Mouse (Mus musculus) stomach, postnatal 0 days (tissue): Measurements from ENCODE around the gene C5ar2. TPM values are rescaled to one million over a fixed set of nuclear protein-coding genes. Genes with fewer than 3 reads are reported as not detected.

Experiments used
- ATAC-seq: fragments of 200-750 bp; cut with Nextera tagmentation; 2 replicates; pipeline ENCODE4 v1.8.0; 2017; ENCODE audit not compliant: low FRiP score, low TSS enrichment
- DNase-seq: peaks from one replicate; pipeline ENCODE4 v3.0.0-alpha.2; 2016; ENCODE audit warnings: low spot score
- H3K27ac ChIP-seq: fragments of 300-500 bp; sonication (generic); replicated peaks from 2 replicates; pipeline ENCODE4 v1.5.1; 2014; ENCODE audit warnings: mild to moderate bottlenecking, control low read depth
- H3K27me3 ChIP-seq: fragments of 300-500 bp; sonication (generic); 2 replicates; pipeline ENCODE4 v1.6.1; 2014; ENCODE audit warnings: low read length; ENCODE audit not compliant: control insufficient read depth, insufficient read depth
- H3K36me3 ChIP-seq: fragments of 300-500 bp; sonication (generic); 2 replicates; pipeline ENCODE4 v1.6.1; 2014; ENCODE audit warnings: low read length, mixed read lengths; ENCODE audit not compliant: control insufficient read depth, insufficient read depth
- H3K4me1 ChIP-seq: fragments of 300-500 bp; sonication (generic); replicated peaks from 2 replicates; pipeline ENCODE4 v1.6.1; 2014; ENCODE audit warnings: antibody characterized with exemption; ENCODE audit not compliant: control insufficient read depth, insufficient read depth
- H3K4me2 ChIP-seq: fragments of 300-500 bp; sonication (generic); replicated peaks from 2 replicates; pipeline ENCODE4 v1.6.1; 2014; ENCODE audit warnings: low read depth, mild to moderate bottlenecking, control low read depth, moderate library complexity
- H3K4me3 ChIP-seq: fragments of 300-500 bp; sonication (generic); 2 replicates; pipeline ENCODE4 v1.5.1; 2014; ENCODE audit warnings: low read depth, low read length, control low read depth
- H3K9ac ChIP-seq: fragments of 300-500 bp; sonication (generic); 2 replicates; pipeline ENCODE4 v1.6.1; 2014; ENCODE audit warnings: mild to moderate bottlenecking, low read length, control low read depth, mixed read lengths
- H3K9me3 ChIP-seq: fragments of 300-500 bp; sonication (generic); 2 replicates; pipeline ENCODE4 v1.6.1; 2016; ENCODE audit warnings: low read length; ENCODE audit not compliant: control insufficient read depth
- CTCF ChIP-seq: IDR thresholded peaks from 2 replicates; pipeline ENCODE4 v1.5.1; 2016; ENCODE audit warnings: antibody characterized with exemption, low read depth, mild to moderate bottlenecking, moderate library complexity
- EP300 ChIP-seq: optimal IDR thresholded peaks from 2 replicates; pipeline ENCODE3; 2016; ENCODE audit warnings: antibody characterized with exemption
- WGBS: fragments of 180-500 bp; shearing (Covaris S2); extraction: QIAGEN DNeasy Blood & Tissue Kit; methylation state at CpG from one replicate; pipeline ENCODE4 v1.1.7; 2014; 5-methylcytosine and 5-hydroxymethylcytosine counted together
- polyA plus RNA-seq: library from polyadenylated mRNA; unstranded; fragments of >200 nt; fragmentation: Nextera tagmentation; extraction: Ambion mirVana; gene quantifications from 2 replicates; pipeline ENCODE4 v1.2.1, GENCODE M21; 2015

C5ar2 gene
- polyA plus RNA-seq, 1 experiment from 2014 or later, result 0.24 TPM

DNA sequence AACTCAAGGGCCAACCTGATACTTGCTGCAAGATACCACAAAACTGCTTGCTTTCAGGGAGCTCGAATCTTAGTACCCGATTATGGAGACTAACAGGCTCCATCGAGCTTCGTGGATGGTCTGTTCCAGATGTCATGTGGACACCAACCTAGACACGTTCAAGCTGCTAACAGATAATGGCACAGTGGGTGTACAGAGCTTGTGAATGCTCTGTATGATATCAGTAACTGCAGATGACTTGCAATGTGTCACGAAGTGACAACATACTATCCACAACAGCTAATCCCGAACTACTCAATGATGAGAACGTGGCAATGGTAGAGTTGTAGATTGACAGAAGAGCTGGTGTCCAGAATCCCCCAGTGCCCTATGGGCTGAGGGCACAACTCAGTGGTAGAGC is 56.5 kb downstream of the C5ar2 start:
- no peak overlapping the region for H3K4me3 ChIP-seq
- H3K4me1 ChIP-seq, result no peaks in the 10 kb centered on the region
- no peak overlapping the region for H3K9ac ChIP-seq
- H3K9me3 ChIP-seq, result no peaks in the 10 kb centered on the region
- no peaks in the 10 kb centered on the region for H3K27me3 ChIP-seq
- H3K4me2 ChIP-seq, result no peak overlapping the region
- H3K27ac ChIP-seq, result no peak overlapping the region
- TF ChIP-seq EP300 (no peak), CTCF (no peak)
- ATAC-seq (no peak), DNase-seq (no peak)
- no peaks in the 10 kb centered on the region for H3K36me3 ChIP-seq
- whole genome bisulfite sequencing, result 77% methylated on average over 8 of the region's 8 CpGs

Other genes starting within 250 kb of the C5ar2 start
- 1.8 and 2.3 TPM in 2 replicates for gene Bicra, start 196.2 kb downstream of the C5ar2 start, polyA plus RNA-seq
- 0.05 TPM in 2 replicates for gene Zfp541, start 182.3 kb downstream of the C5ar2 start, polyA plus RNA-seq
- 136 and 152 TPM in 2 replicates for gene Napa, start 145.7 kb downstream of the C5ar2 start, polyA plus RNA-seq
- 11.8 and 13.1 TPM in 2 replicates for gene Kptn, start 124.3 kb downstream of the C5ar2 start, polyA plus RNA-seq
- gene Slc8a2, start 114.3 kb downstream of the C5ar2 start, polyA plus RNA-seq, result 0.11 and 0.12 TPM in 2 replicates
- gene Meis3, start 69.1 kb downstream of the C5ar2 start, polyA plus RNA-seq, result 10.9 and 11.8 TPM in 2 replicates
- 6.9 and 7.9 TPM in 2 replicates for gene Dhx34, start 22.1 kb downstream of the C5ar2 start, polyA plus RNA-seq
- 1.9 and 2.0 TPM in 2 replicates for gene C5ar1, start 15.4 kb upstream of the C5ar2 start, polyA plus RNA-seq
- 28.0 and 29.1 TPM in 2 replicates for gene Inafm1, start 29.5 kb upstream of the C5ar2 start, polyA plus RNA-seq
- 11.5 and 13.0 TPM in 2 replicates for gene Ccdc9, start 42.6 kb upstream of the C5ar2 start, polyA plus RNA-seq
- gene Bbc3, start 64.2 kb upstream of the C5ar2 start, polyA plus RNA-seq, result 3.7 and 5.0 TPM in 2 replicates
- gene Sae1, start 143.7 kb upstream of the C5ar2 start, polyA plus RNA-seq, result 119 and 123 TPM in 2 replicates
- 5.9 and 6.2 TPM in 2 replicates for gene Zc3h4, start 156.8 kb upstream of the C5ar2 start, polyA plus RNA-seq
- 71.5 and 75.0 TPM in 2 replicates for gene Tmem160, start 208.6 kb upstream of the C5ar2 start, polyA plus RNA-seq
- 0.10 and 0.18 TPM in 2 replicates for gene Npas1, start 233.6 kb upstream of the C5ar2 start, polyA plus RNA-seq